Mouse (Mus musculus) c-Kit-positive CD71-positive TER-119-negative erythroid progenitor cells, embryonic 14.5 days (primary cell): ENCODE measurements around the gene Bglap3.
"Not testable (repeated sequence)": the region's sequence is repeated elsewhere in the genome, so short reads cannot be mapped to it uniquely, and the experiment has no call there.

Experiments
- DNase-seq: peaks from one replicate; pipeline ENCODE4 v3.0.0-alpha.2; 2013; ENCODE audit warnings: low read depth

Gene Bglap3

DNA sequence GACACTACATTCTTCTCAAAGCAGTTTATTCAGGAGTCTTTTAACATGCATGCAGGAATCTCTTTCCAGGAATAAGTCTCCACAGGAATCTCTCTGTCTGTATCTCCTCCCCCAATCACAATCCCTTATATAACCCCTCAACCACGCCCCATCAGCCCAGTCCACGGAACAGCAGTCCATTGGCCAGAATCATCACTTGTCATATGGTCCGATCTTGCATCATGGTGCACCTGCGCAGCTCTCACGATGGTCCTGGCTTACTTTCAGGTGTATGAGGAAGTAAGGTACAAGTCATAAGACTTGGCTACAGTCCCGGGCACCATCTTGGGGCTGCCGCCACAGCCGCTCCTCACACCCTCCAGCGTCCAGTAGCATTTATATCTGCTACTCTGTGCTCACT is at the start of gene Bglap3:
Gene Bglap3, minus strand, starts transcription at position 101 of the 400 bp plus-strand sequence.
- DNase-seq: not testable (repeated sequence)

DNA sequence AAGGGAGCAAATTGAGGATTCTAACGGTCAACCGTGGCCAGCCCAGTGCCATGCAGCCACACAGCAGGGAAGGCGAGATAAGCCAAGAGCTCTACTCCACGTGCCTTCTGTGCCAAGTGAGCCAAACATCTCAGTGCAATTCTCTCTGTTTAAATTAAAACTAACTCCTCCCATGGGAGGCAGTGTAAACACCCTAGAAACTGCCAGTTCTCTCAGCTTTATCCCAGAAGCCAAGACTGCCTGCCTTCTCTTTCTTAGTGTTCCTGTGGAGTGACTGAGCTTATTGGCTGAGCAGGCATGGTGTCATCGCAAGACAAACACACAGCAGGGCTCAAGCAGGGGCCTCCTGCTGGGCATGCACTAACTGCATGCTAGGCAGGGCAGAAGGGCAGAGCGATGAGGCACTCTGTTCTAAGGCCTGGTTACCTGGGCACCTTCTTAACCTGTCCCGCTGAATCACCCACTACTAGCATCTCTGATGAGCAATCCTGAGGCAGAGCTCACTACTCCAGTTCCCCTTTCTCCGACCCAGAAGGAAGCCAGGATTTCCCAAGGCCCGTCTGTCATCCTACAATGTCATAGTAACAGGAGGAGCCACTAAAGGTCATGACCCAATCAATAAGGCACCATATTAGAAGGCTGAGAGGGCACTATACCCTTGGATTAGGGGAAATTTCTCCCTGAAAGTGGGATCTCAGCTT is 49.6 kb upstream of the Bglap3 start:
- DNase-seq: no peak

DNA sequence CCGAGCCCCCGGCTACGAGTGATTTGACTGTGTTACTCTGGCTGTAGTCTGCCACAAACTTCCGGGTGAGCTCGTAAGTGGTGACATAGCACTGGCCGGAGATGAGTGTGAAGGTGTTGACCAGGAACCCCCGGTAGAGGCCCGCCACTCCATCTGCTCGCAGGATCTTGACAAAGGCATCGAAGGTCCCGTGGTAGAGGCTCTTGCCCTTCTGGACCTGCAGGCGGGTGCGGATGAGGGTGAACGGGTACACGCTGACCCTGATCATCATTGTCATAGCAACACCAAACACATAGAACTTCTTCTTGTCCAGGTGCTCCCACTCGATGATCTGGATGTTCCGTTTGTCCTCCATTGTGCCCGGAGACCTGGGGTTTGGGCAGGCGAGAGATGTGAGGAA is 48.2 kb upstream of the Bglap3 start:
- no peak for DNase-seq

DNA sequence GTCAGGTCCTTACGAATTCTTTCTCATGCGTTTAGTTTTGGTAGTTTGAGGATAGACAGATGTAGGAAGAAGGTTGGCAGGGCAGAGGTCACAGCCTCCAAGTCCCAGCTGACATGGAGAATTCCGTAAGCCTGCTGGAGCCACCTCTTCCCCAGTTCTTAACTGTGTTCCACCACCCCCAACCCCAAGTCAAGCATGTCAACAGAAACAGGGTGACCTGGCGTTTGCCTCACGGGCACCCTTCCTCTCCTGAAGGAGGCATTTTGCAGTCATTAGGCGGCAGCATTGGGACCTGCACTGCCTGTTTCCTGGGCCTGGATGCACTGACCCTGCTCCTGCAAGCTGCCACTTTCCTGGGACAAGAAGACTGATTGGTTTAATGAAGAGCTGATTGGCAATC is 45.5 kb upstream of the Bglap3 start:
- no peak for DNase-seq

DNA sequence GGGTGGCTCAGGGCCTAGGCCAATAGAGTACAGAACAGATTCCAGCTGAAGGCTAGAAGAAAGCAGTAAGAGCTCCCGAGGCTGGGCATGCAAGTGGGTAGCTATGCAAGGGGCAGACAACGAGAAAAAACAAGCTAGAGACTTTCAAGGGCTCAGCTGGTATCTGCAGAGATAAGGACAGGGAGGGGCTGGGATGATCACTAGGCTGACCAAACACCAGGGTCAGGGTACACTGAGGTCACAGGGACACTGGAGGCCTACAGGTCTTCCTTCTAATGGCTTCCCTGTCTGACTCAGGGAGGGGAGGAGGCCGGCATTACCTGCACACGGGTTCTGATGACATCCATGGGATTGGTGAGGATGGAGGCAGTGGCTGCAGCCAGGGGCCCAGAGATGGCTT is 43.1 kb upstream of the Bglap3 start:
- no peak for DNase-seq

DNA sequence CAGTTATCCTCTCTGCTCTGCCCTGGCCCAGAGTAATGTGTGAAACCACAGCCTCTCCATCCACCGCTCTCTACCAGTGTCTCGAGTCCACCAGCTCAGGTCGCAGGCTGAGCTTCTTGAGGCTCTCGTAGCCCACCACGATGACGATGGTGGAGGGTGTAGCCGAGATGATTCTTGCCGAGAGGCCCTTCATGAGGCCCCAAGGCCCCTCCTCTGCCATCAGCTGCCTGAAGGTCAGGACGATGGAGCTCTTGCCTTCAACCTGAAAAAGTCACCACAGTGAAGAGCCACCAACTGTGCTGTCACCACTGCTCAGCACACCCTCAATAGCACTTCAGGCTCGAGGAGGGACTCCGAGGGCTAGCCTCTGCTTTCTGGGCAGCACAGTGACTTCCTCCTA is 40.1 kb upstream of the Bglap3 start:
- DNase-seq: no peak

DNA sequence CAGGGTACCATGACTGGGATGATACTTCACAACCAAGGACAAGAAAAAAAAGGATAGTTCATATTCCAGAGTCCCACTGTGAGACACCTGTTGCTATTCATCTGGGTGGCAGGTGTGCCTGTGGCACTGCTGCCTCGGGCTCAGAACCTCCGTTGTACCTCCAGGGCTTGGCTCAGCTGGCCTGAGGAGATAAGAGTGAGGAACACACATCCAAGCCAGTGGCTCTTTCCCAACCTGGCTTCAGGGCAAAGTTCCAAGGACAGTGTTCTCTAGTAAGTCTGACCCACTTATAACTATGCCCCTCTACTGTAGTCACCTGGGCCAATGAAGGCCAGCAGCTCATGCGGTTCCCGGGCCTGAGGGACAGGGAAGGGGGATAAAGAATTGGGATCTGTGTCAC is 39.1 kb upstream of the Bglap3 start:
- no peak for DNase-seq

DNA sequence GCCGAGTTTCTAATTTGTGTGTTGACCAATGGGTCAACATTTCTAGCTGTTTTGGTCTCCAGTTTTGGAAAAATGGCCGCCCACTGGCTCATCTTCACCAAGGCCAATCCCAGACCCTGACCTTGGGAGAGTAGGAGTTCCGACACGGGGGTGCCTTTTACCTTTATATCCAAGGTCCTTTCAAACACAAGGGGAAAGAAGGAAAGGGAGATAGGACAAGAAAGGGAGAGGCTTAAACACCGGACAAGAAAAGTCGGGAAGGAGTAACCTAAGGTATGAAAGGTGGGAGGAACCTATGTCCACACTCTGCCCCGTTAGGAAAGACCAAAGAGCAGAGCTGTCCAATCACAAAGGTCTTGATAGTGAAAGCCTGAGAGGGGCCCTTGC is 38.1 kb upstream of the Bglap3 start:
- no peak for DNase-seq

DNA sequence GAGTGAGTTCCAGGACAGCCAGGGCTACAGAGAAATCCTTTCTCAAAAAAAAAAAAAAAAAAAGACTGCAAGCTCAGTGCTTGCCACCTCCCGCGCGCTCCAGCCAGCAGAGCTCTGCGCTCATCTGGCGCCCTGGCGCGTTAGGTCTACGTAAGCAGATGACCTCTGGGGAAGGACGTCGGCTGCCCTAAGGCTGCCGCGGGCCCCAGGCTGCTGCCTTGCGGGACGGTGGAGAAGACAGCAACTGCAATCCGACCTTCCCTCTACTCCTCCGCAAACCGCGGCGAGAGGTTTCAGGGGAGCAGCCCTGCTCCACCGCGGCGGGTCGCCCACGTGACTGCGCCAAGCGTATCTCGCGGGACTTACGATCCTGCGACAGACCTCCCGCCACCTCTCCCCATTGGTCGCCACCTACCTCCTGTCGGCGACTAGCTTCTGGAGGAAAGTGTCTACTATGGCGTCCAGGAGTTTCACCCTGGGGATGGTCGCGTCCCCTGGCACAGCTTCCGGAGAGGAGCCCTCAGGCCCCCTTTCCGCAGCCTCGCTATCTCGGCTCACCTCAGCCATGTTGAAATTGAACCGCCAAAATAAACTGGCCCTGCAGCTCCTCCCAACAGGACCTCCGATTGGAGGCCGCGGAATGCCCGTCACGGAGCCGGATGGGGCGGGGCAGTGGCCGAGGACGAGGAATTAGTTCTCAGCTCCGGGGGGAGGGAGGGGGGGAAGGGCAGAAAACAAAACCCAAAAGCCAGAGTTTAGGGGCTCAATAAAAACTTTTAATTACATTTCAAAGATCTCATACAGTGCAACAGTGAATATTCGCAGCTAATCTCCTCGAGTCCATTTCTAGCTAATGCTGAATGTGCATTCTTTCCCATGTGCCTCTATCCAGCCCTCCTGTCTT is 37.5 kb upstream of the Bglap3 start, which contains the start of gene Pmf1:
Gene Pmf1, minus strand, starts transcription at position 591 of the 904 bp plus-strand sequence.
- peak; percentile 86 for DNase-seq

DNA sequence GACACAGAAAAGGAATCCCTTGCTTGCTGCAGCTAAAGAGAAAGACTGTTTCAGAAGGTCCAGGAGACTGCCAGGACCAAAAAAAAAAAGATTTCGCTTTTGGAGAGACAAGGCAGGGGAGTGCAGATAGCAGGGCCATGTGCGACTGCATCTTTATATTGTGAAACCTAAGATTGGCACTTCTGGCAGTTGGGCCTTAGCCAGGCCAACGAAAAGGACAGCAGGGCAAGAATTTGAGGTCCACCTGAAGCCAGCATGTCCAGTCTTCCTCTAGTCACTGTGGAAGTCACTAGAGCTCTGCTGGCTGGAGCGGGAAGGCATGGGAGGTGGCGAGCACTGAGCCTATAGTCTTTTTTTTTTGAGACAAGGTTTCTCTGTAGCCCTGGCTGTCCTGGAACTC is 36.4 kb upstream of the Bglap3 start:
- DNase-seq: no peak

DNA sequence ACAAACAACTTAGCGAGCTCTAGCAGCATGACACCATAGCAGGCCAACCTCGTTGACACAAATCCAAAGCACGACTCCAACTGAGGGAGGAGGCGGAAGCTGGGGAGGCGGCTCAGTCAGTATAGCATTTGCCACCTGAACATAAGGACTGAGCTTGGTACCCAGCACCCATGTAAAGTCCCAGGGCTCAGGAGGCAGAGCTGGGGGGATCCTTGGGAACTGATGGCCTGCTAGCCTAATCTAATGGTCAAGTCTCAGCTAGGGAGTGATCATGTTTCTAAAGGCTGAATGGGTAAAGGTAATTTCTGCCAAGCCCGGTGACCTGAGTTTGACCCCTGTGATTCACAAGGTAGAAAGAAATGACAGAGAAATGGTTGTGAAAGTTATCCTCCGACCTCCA is 35.0 kb upstream of the Bglap3 start:
- DNase-seq: no peak

DNA sequence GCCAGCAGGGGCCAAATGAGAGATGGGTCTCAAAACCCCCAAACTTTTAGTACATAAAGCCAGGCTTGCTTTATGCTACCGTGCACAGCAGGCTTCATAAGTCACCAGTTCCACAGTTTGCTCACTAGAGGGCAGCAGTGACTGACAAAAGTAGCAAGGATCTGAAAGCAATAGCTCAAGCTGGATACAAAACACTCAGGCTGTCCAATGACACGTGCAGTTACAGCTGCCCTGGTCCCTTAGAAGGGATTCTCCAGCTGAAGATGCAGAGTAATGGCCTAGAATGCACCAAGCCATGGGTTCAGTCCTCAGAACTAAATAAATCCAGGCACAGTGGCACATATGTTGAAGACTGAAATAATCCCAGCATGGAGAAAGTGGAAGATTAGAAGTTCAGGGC is 34.5 kb upstream of the Bglap3 start:
- peak; percentile 71 for DNase-seq

DNA sequence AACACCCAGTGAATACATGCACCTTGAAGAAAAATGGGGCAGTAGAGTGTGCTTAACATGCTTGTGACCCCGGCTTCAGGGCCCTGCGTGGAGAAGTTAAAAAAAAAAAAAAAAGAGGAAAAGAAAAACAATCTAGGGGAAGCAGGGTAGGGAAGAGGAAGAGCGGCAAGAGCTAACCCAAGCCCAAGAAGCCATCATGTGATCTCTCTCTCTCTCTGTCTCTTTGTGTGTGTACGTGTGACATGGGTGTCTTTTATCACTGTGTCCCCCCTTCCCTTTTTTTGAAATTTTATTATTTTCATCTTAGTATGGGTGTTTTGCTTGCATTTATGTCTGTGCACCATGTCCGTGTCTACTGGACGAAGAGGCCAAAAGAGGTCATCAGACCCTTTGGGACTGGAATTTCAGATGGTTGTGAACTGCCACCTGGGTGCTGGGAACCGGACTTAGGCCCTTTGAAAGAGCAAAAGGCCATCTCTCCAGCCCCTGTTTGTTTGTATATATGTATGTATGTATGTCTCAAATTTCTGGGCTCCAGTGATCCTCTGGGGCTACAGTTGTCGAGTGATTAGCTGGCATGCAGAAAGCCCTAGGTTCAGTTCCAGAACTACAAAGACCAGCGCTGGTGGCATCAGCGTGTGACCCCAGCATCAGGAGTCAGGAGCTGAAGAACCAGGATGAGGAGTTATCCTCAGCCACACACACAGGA is 31.1 kb upstream of the Bglap3 start:
- DNase-seq: no peak

DNA sequence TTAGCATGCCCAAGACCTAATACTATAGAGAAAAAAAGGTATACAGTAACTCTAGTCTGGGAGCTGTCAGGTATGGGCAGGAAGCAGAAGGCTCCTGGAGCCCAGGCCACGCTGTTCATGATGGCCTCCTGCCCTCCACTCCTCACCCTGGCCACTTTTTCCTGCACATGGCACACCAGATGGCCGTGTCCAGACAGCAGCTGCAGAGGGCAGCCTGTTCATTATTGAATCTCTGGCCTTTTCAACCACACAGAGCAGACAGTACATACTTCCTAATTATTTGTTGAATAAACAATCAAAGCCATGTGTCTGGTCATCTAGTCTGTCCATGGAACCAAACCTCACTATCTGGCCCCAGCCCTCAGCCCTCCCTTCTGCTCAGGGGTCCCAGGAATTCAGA is 26.1 kb upstream of the Bglap3 start:
- no peak for DNase-seq

DNA sequence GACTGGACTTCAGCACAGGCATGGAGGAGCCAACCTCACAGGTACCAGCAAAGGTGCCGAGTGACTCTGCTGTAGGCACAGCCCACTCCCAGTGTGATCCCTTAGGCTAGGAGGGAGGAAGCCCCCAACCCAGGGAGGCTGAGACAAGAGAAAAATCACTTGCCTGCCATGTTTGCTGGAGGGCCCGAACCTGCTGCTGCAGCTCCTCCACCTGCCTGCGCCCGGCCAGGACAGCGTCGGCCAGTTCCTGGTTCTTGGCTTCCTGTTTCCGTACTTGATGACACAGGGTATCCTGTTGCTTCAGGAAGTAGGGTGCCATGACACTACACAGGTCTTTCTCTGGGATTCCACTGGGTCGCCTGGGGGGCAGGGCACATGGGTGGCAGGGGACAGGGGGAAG is 23.2 kb upstream of the Bglap3 start:
- DNase-seq: no peak

DNA sequence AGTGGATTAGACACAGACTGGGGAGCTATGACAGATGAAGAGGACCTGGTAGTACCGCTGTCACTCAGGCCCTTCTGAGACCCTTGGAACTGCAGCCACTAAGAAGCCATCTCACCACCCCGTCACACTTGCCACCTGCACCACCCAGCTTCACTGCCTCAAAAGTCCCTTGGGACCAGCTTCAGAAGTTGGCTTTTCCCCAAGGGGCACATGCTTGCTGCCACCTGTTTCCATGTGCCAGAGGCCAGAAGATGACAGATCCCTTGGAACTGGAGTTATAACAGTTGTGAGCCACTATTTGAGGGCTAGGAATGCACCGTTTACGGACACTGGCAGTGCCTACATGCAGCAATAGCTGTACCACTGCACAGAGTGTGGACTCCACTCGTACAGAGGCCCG is 22.7 kb upstream of the Bglap3 start:
- DNase-seq: no peak

DNA sequence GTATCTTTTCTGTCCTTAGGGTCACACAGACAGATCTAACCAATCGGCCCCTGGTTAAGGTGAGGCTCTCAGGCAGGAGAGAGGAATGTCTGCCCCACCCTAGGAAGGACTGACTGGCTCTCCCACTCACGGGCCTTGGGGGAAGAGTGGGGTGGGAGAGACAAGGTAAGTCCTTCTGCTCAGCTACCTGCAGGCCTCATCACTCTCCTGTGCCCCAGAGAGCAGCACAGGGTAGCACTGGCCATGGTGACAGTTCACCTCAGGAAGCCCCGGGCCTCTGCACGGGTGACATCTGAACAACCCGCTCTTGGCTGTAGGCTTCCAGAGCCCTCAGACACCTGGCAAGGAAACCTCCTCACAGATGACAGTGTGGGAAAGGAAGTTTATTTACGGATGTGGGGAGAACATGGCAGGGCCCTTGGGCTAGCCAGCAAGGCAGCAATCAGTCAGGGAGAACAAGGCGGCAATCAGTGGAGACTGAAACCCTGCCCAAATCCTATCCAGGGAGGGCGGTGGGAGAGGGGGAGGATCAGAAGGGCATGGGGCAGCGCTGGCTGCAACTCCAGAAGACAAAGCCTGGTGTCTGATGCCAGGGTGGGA is 21.3 kb upstream of the Bglap3 start:
- DNase-seq: no peak

DNA sequence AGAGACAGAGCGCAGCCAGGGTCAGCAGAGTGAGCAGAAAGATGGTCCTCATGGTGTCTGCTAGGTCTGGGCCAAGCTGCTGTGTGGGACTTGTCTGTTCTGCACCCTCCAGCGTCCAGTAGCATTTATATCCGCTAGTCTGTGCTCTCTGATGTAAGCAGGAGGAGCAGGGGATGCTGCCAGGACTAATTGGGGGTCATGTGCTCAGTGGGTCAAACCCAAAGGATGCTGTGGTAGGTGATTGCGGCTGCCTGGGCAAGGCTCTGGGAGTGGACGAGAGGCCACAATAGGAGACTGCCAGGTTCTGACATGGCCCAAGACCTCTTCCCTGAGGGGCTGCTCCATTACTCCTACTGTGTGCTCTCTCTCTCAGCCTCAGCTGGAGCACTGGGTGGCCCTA is 11.8 kb upstream of the Bglap3 start, which contains the start of gene Bglap:
Gene Bglap, minus strand, starts transcription at position 101 of the 400 bp plus-strand sequence.
- DNase-seq: no peak

DNA sequence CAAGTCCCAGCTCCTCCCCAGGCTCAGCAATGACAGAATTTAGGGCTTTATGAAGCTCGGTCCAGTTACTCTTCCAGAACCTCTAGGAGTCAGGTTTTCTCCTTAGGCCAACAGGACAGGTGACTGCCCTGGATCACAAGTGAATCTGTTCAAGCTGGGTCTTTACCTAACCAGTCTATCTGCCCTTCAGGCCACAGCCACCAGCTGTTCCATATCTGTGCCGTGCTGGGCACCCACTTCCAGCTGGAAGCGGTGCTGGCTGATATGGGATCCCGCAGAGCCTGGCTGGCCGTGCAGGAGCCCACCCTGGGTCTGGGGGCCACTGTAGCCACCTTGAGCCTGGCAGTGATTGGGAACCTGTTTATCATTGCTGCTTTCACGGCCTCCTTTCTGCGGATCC is 9.8 kb upstream of the Bglap3 start:
- DNase-seq: not testable (repeated sequence)

DNA sequence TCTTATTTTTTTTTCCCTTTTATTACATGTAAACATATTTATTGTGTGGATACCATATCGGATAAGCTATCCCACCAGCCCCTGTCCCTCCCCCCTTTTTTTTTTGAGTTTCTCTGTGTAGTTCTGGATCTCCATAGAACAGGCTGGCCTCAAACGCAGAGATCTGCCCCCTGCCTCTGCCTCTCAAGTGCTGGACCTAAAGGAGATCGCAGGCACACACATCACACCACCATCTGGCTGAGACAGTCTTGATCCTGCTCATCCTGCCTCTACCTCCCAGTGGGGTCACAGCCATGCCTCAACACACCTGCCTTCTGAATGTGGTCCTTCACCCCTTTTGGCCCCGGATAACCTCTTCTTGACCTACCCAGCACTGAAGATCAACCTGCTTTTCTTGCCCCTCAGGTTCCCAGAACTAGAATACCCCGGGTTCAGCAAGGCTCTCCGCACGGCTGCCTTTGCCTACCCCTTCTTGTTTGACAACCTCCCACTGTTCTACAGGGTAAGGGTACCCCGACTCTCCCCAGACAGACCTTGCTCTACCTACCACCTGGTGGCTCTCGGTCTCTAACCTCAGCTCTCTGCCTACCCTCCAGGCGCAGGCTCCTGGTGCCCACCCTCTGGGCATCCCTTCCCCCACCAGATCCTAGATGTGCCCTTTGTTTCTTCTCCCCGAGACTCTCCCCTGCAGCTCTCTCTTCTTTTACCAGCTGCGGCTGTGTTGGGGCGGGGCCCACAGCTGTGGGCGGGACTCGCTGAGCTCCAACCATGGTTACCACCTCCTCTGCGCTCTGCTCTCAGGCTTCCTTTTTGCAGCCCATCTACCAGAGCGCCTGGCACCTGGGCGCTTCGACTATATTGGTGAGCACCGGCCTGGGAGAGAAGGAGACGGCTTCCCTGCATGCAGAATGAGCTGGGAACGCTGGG is 9.1 kb upstream of the Bglap3 start:
- not testable (repeated sequence) for DNase-seq

DNA sequence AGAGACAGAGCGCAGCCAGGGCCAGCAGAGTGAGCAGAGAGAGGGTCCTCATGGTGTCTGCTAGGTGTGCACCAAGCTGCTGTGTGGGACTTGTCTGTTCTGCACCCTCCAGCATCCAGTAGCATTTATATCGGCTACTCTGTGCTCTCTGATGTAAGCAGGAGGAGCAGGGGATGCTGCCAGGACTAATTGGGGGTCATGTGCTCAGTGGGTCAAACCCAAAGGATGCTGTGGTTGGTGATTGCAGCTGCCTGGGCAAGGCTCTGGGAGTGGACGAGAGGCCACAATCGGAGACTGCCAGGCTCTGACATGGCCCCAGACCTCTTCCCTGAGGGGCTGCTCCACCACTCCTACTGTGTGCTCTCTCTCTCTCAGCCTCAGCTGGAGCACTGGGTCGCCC is 6.1 kb upstream of the Bglap3 start, which contains the start of gene Bglap2:
Gene Bglap2, minus strand, starts transcription at position 101 of the 400 bp plus-strand sequence.
- DNase-seq: not testable (repeated sequence)
